In genomic region chr1:90382941-90383470, GRCm38 (mm10) we compare ENCODE assay signal across 20 mouse cellular contexts.
A peak's percentile ranks its signal among the peaks of the same experiment; 100 is the strongest.
DNase-seq lines count a peak whose midpoint lies in the region; ATAC-seq and TF ChIP-seq lines count a peak whose summit lies in the region.
"Had no signal": no experiment of that assay in that cellular context is flagged by ENCODE, and none has a peak within 500 bp of the region (broad histone marks: within the 10 kb centered on the region; RNA-seq: fewer than 3 reads in every experiment).

No protein-coding gene starts in this region.

- peaks cover 17% of the 10 kb centered on the region for H3K4me1 ChIP-seq in forebrain, embryonic 15.5 days
- no peaks in the 10 kb centered on the region for H3K4me1 ChIP-seq in forebrain, embryonic 12.5 days
- H3K4me1 ChIP-seq in lung, adult 2 months (ENCODE audit: control insufficient read depth, insufficient read depth, low read length): no peaks in the 10 kb centered on the region
- peaks cover 4% of the 10 kb centered on the region; the same call in 1 of the 2 replicates for H3K4me1 ChIP-seq in hindbrain, embryonic 10.5 days (replicated peaks)
- no peaks in the 10 kb centered on the region for H3K4me1 ChIP-seq in intestine, embryonic 15.5 days (replicated peaks)
- H3K4me1 ChIP-seq: megakaryocyte, embryonic 14.5 days; stomach, embryonic 15.5 days had no signal

- no peak overlapping the region for H3K9ac ChIP-seq in forebrain, embryonic 15.5 days (replicated peaks)
- no peak overlapping the region for H3K9ac ChIP-seq in forebrain, embryonic 12.5 days
- no peak overlapping the region for H3K9ac ChIP-seq in intestine, embryonic 15.5 days
- H3K9ac ChIP-seq: neural tube, embryonic 15.5 days; stomach, embryonic 15.5 days had no signal

- 0 out of 2 replicates have a peak overlapping the region, but pooled peaks have one; percentile 37 for H3K27ac ChIP-seq in forebrain, embryonic 15.5 days (replicated peaks)
- no peak overlapping the region for H3K27ac ChIP-seq in forebrain, embryonic 12.5 days
- H3K27ac ChIP-seq in layer of hippocampus, adult 2 months: peak overlapping the region; percentile 87
- no peak overlapping the region for H3K27ac ChIP-seq in hindbrain, embryonic 10.5 days
- no peak overlapping the region for H3K27ac ChIP-seq in intestine, embryonic 15.5 days
- H3K27ac ChIP-seq: heart, embryonic 10.5 days; neural tube, embryonic 15.5 days; stomach, embryonic 15.5 days had no signal

- peak; percentile 55 for DNase-seq in brain, embryonic 14.5 days (ENCODE audit: low read depth)
- peak; percentile 33 for DNase-seq in cerebellum, adult 9-10 months
- DNase-seq in layer of hippocampus, adult 2 months (ENCODE audit: low spot score in 2 of 2): peak; percentile 66 to 69
- no peak for DNase-seq in lung, adult 2 months
- no peak for DNase-seq in hindbrain, embryonic 10.5 days (ENCODE audit: low spot score)
- DNase-seq: adrenal gland, postnatal 14 days; kidney, adult 8-10 months; kidney, postnatal 4 days; lung, adult 18-20 months; right cerebral cortex, postnatal 14 days had no signal

- no peak overlapping the region for H3K4me2 ChIP-seq in forebrain, embryonic 15.5 days (replicated peaks)
- no peak overlapping the region for H3K4me2 ChIP-seq in forebrain, embryonic 12.5 days
- H3K4me2 ChIP-seq in intestine, embryonic 15.5 days (replicated peaks): no peak overlapping the region
- H3K4me2 ChIP-seq: liver, embryonic 11.5 days; neural tube, embryonic 15.5 days; stomach, embryonic 15.5 days had no signal

- no peak for ATAC-seq in forebrain, embryonic 15.5 days (replicated peaks)
- no peak for ATAC-seq in forebrain, embryonic 12.5 days (ENCODE audit: low FRiP score)
- no peak for ATAC-seq in intestine, embryonic 15.5 days
- ATAC-seq: midbrain, embryonic 16.5 days had no signal

- WGBS in forebrain, embryonic 15.5 days: 66% methylated on average over 11 of the region's 11 CpGs
- WGBS in forebrain, embryonic 12.5 days: 81% methylated on average over 11 of the region's 11 CpGs
- 91% methylated on average over 11 of the region's 11 CpGs for WGBS in lung, adult 2 months
- WGBS in hindbrain, embryonic 10.5 days: 82% methylated on average over 11 of the region's 11 CpGs
- WGBS in intestine, embryonic 15.5 days: 57% methylated on average over 11 of the region's 11 CpGs

- TF ChIP-seq POLR2A in brain, embryonic 14.5 days (IDR thresholded peaks at IDR 0.05; ENCODE audit: borderline replicate concordance, extremely low read depth, insufficient read depth, insufficient read length, poor library complexity, severe bottlenecking): no peak
- no peak for TF ChIP-seq POLR2A in lung, adult 2 months (IDR thresholded peaks at IDR 0.05; ENCODE audit: borderline replicate concordance, extremely low read depth, low read depth, low read length)

- H3K4me3 ChIP-seq in forebrain, embryonic 15.5 days: no peak overlapping the region
- H3K4me3 ChIP-seq in forebrain, embryonic 12.5 days (replicated peaks): no peak overlapping the region
- no peak overlapping the region for H3K4me3 ChIP-seq in layer of hippocampus, adult 2 months
- no peak overlapping the region for H3K4me3 ChIP-seq in lung, adult 2 months (replicated peaks; ENCODE audit: extremely low read depth, low read depth, low read length)
- H3K4me3 ChIP-seq in hindbrain, embryonic 10.5 days: no peak overlapping the region
- H3K4me3 ChIP-seq in intestine, embryonic 15.5 days (replicated peaks): no peak overlapping the region
- H3K4me3 ChIP-seq: heart, embryonic 10.5 days; megakaryocyte, embryonic 14.5 days; neural tube, embryonic 15.5 days; stomach, embryonic 15.5 days had no signal

- no peaks in the 10 kb centered on the region for H3K9me3 ChIP-seq in forebrain, embryonic 15.5 days
- no peaks in the 10 kb centered on the region for H3K9me3 ChIP-seq in forebrain, embryonic 12.5 days
- H3K9me3 ChIP-seq in hindbrain, embryonic 10.5 days: no peaks in the 10 kb centered on the region
- no peaks in the 10 kb centered on the region for H3K9me3 ChIP-seq in intestine, embryonic 15.5 days
- H3K9me3 ChIP-seq: heart, embryonic 10.5 days; neural tube, embryonic 15.5 days; stomach, embryonic 15.5 days had no signal

- no peaks in the 10 kb centered on the region for H3K36me3 ChIP-seq in forebrain, embryonic 15.5 days
- no peaks in the 10 kb centered on the region for H3K36me3 ChIP-seq in forebrain, embryonic 12.5 days (replicated peaks)
- no peaks in the 10 kb centered on the region for H3K36me3 ChIP-seq in hindbrain, embryonic 10.5 days
- H3K36me3 ChIP-seq in intestine, embryonic 15.5 days: no peaks in the 10 kb centered on the region
- H3K36me3 ChIP-seq: G1E; heart, embryonic 10.5 days; neural tube, embryonic 15.5 days; stomach, embryonic 15.5 days had no signal

- no peaks in the 10 kb centered on the region for H3K27me3 ChIP-seq in forebrain, embryonic 15.5 days
- H3K27me3 ChIP-seq in forebrain, embryonic 12.5 days: no peaks in the 10 kb centered on the region
- H3K27me3 ChIP-seq in hindbrain, embryonic 10.5 days (ENCODE audit: insufficient read depth, poor library complexity, severe bottlenecking): peaks cover 5% of the 10 kb centered on the region; the same call in 1 of the 2 replicates
- no peaks in the 10 kb centered on the region for H3K27me3 ChIP-seq in intestine, embryonic 15.5 days (replicated peaks)
- H3K27me3 ChIP-seq: megakaryocyte, embryonic 14.5 days; neural tube, embryonic 15.5 days; stomach, embryonic 15.5 days had no signal

- no peak for TF ChIP-seq CTCF in brain, embryonic 14.5 days (IDR thresholded peaks at IDR 0.05; ENCODE audit: borderline replicate concordance, extremely low read depth, insufficient read depth, insufficient read length)
- no peak for TF ChIP-seq CTCF in layer of hippocampus, adult 2 months (conservative IDR thresholded peaks at IDR 0.05)
- TF ChIP-seq CTCF in lung, adult 2 months (IDR thresholded peaks at IDR 0.05; ENCODE audit: insufficient read depth, low read length): no peak

Comparison
In these comparisons a context has a peak if more than half of its experiments do, and no peak if none do; other contexts are left out.
1. H3K27ac ChIP-seq: peak in forebrain, embryonic 15.5 days (single experiment) and layer of hippocampus, adult 2 months (single experiment); none in forebrain, embryonic 12.5 days (single experiment), hindbrain, embryonic 10.5 days (single experiment) and intestine, embryonic 15.5 days (single experiment).
2. DNase-seq: peak in brain, embryonic 14.5 days (single experiment), cerebellum, adult 9-10 months (single experiment) and layer of hippocampus, adult 2 months (2 of 2); none in lung, adult 2 months (single experiment) and hindbrain, embryonic 10.5 days (single experiment).